Mouse (Mus musculus): ENCODE results near the gene Vdac1. TPM values are rescaled to one million over a fixed set of nuclear protein-coding genes. Genes with fewer than 3 reads are reported as not detected.

Vdac1 gene
- 1,000 to 10,000 TPM; 1,411 to 1,472 TPM for total RNA-seq (2021)
- long read RNA-seq, experiment 1, transcript Vdac1-201 (8 exons, 891 nt) = minor isoform, 19 of 621 reads
- long read RNA-seq, experiment 1, transcript Vdac1-202 (9 exons, 2,022 nt) = major isoform, 461 of 621 reads
- long read RNA-seq, experiment 1, partial matches to known transcripts = 126 of 621 reads
- long read RNA-seq, experiment 1, other reads (novel, unspliced or antisense) = 11 of 621 reads
- long read RNA-seq, experiment 2, transcript Vdac1-202 (9 exons, 2,022 nt) = major isoform, 377 of 480 reads
- long read RNA-seq, experiment 2, transcript Vdac1-201 (8 exons, 891 nt) = minor isoform, 9 of 480 reads
- long read RNA-seq, experiment 2, partial matches to known transcripts = 28 of 480 reads
- long read RNA-seq, experiment 2, other reads (novel, unspliced or antisense) = 65 of 480 reads

DNA sequence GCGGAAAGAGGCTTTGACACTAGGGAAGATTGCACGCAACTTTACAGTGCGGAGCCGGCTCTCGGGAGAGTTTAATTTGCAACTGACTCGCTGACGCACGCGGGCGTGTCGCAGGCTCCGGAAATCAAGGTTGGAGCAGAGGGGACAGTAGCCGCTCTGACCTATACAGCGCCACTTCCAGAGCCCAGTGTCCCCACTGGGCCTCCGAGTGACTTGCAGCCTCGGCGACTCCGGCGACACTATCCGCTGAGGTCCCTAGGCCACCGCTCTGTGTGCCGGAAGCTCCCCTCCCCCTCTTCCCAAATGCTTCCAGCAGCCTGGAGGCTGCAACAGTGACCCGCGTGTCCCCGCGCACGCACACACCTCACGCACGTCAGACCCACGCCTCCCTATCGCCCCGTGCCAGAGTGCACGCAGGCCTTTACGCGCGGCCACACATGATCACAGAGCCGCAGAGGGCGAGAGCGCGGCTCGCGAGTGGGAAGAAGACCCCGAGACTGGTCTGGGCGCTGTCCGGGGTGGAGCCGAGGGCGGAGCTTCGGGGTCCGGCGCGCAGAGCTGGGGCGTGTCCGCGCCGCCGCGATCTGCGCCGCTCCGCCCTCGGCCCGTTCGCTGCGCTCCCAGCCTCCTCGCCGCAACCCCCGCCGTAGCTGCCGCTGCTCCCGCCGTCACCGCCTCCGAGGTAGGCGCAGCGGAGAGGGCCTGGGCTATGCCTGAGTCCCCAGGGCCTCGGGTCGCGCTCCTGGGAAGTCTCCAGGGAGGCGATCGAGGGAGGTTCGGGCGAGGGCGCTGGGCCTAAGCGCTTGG, at the start of gene Vdac1:
TSS of gene Vdac1 (plus strand) at position 390 of the 807 bp plus-strand sequence.
- DNase-seq (ENCODE audit: low spot score) = peak; percentile 86

DNA sequence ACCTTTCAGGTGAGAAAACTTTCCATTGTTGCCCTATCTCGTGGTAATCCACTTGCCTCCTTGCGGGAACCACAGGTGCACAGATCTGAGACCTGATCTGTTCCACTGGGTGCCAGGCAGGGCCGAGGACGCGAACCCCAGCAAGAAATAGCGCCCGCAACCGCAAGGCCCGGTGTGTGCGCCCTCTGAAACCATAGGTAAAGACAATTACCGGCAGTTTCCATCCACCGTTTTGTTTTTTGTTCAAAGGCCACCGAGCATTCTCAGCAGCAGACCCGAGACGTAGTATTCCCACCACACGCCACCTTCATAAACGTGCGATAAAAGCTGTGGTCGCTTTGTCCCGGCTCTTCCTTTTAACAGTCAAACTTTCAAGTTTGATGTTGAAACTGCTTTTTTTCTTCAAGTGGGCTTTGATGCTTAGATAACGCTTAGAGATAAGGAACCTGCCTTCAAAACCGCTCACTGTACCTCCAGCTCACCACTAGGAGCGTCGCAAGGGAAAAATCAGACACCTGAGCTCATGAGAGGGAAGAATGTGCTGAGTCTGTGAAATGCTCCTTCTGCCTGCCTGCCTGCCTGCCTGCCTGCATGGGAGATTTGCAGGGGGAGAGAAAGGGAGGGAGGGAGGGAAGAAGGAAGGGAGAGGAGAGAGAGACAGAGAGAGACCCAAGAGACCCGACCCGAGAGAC, 46.4 kb upstream of the Vdac1 start:
- no peak for DNase-seq (ENCODE audit: low spot score)

GRCm38 (mm10) chr11:52318445-52318844, 42.2 kb upstream of the Vdac1 start:
- no peak for DNase-seq (ENCODE audit: low spot score)

DNA sequence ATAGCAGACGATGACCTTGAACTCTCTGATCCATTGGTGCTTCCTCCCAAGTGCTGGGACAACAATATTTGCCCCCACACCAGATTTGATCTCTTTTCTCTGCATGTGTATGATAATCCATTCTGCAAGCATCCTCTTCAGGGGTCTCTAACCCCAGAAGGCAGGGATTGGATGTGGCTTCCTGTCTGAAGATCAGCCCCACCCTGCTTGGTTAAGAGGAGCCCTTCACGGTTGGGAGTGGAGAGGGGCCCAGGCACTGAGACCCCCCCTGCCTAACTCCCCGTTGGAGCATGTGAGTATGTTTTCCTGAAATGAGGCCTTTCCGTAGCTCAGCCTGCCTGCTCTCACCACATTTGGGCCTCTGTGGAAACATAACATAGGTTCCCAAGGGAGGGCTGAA, 41.0 kb upstream of the Vdac1 start:
- no peak for DNase-seq (ENCODE audit: low spot score)

DNA sequence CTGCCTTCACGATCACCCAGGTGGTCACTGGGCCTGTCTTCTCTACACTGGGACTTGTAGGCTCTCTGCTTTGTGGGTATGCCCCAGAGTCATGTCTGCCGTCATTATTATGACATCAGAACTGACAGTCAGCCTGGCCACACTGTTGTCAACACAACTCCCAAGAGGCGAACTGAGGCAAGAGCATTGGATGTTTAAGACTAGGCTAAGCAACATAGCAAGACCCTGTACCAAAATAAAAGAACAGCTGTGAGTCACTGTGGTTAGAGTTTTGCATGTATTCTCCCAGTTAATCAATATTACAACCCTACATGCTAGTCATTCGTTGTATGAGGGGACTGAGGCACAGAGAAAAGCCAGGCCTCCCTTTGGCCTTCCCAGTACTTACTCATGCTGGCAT, 40.1 kb upstream of the Vdac1 start:
- DNase-seq (ENCODE audit: low spot score) = no peak

GRCm38 (mm10) chr11:52321540-52321939, 39.1 kb upstream of the Vdac1 start:
- no peak for DNase-seq (ENCODE audit: low spot score)

GRCm38 (mm10) chr11:52324442-52325367, 36.0 kb upstream of the Vdac1 start:
- DNase-seq (ENCODE audit: low spot score) = no peak

- no peak for DNase-seq (ENCODE audit: low spot score)
Observed at GRCm38 (mm10) chr11:52327313-52327712, 33.3 kb upstream of the Vdac1 start.

GRCm38 (mm10) chr11:52332421-52333118, 28.1 kb upstream of the Vdac1 start:
- no peak for DNase-seq (ENCODE audit: low spot score)

GRCm38 (mm10) chr11:52333616-52334015, 27.0 kb upstream of the Vdac1 start:
- DNase-seq (ENCODE audit: low spot score) = peak; percentile 83

DNA sequence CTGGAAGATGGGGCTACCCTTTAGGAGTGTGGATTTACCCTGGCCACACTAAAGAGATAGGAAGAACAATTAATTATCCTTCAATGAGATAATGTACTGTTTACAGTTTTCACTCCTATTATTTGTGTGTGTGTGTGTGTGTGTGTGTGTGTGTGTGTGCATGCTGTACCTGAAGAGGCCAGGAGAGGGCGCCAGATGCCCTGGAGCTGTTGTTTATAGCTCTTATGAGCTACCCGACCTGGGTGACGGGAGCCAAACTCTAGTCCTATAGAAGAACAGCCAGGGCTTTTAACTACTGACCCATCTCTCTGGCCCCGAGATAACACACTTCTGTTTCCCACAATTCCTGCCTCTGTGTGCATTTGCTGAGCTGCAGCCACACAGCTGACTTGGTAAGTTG, 25.4 kb upstream of the Vdac1 start:
- DNase-seq (ENCODE audit: low spot score) = no peak

GRCm38 (mm10) chr11:52335924-52336323, 24.7 kb upstream of the Vdac1 start:
- no peak for DNase-seq (ENCODE audit: low spot score)

GRCm38 (mm10) chr11:52337651-52338295, 22.9 kb upstream of the Vdac1 start:
- DNase-seq (ENCODE audit: low spot score) = no peak

DNA sequence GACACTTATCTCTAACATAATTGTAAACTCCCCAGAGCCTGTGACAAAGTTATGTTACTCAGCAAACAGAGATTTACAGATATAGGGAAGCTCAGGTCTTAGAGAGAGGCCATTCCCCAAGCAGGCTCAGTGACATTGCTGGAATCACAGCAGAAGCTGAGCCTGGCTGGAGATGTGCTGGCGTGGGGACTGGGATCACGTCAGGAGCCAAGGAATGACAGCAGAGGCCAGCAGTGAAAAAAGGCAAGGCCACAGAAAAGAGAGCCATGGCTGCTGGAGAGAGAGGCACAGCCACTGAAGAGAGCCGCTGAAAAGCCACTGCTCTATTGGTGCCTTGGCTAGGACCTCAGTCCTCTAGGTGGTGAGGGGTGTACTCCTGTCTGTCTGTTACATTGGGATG, 22.3 kb upstream of the Vdac1 start:
- no peak for DNase-seq (ENCODE audit: low spot score)

DNA sequence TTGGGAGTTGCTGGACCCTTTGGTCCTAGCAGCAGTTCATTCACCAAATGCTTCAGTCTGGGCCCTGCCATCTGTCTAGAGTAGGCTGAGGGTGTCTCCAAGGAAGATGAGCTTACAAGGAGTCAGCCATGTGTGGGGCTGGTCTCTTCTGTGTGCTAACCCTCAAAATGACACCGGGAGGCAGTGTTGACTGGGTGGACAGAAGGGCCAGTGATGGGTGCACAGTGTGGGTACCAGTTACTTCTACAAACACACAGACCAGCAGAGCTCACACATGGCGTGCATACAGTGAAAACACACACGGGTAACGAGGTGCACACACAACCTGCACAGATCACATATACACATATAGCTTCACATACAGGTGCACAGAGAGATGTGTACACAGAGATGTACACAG, 21.6 kb upstream of the Vdac1 start:
- no peak for DNase-seq (ENCODE audit: low spot score)

- no peak for DNase-seq (ENCODE audit: low spot score)
Observed at GRCm38 (mm10) chr11:52339512-52339911, 21.1 kb upstream of the Vdac1 start.

DNA sequence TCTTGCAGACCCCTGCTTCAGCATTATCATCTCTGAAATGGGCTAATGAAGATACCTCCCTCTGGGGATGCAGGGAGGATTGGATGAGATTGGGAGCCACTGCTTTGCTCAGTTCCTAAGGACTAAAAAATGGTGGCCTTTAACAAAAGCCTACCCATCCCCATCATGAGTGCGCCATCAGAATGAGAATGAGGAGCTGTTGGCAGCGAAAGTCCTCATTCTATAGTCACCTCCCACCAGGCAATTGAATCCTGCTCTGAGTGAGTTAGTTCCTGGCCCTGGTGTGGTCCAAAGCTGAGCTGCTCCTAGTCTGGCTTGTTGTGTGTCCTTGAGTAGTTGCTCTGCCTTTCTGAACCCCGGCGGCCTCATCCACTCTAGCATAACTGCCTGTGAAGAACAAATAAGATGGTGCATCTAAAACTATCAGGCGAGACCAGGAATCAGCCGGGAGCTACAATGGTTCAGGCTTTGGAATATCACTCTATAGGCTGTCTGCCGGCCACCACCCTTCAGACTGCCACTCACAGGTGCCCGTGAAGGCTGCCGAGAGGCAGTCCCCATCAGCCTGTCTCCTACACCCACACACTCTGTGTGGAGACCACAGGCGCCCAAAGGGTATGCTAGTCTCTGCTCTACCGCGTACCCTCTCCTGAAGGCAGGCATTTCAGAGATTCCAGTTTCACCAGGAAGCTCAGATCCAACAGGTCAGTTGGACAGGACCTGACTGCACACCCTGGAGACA, 20.4 kb upstream of the Vdac1 start:
- DNase-seq (ENCODE audit: low spot score) = no peak

DNA sequence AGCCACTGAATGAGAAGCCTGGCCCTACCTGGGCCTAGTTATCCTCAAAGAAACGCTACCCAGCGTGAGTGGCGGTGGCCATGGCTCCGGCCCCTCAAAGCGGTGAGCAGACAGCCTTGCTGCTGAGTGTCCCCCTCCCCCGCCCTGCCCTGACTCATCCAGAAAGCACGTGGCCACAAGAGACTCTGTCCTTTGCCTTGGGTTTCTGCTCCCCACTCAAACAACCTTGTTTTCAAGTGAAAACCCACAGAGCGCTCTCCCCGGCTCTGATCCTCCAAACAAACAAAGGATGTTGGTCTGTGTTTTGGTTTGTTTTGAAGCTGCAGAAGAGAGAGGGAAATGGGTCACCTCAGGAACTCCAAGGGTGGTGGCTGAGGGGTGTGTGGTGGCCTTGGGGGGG, 19.7 kb upstream of the Vdac1 start:
- DNase-seq (ENCODE audit: low spot score) = no peak

GRCm38 (mm10) chr11:52341476-52341875, 19.2 kb upstream of the Vdac1 start:
- DNase-seq (ENCODE audit: low spot score) = no peak
